Mouse (Mus musculus) hindbrain, embryonic 12.5 days (tissue): ENCODE results near the gene Crocc. TPM values are rescaled to one million over a fixed set of nuclear protein-coding genes. Genes with fewer than 3 reads are reported as not detected.

Source experiments
- ATAC-seq: fragments of 200-750 bp; cut with Nextera tagmentation; 2 replicates; pipeline ENCODE4 v1.8.0; 2017; ENCODE audit warnings: moderate TSS enrichment; ENCODE audit not compliant: low FRiP score
- H3K27ac ChIP-seq: fragments of 300-500 bp; sonication (generic); 2 replicates; pipeline ENCODE4 v1.5.1; 2016; ENCODE audit warnings: mild to moderate bottlenecking
- H3K27me3 ChIP-seq: fragments of 300-500 bp; sonication (generic); 2 replicates; pipeline ENCODE4 v1.6.1; 2016; ENCODE audit warnings: mild to moderate bottlenecking
- H3K36me3 ChIP-seq: fragments of 300-500 bp; sonication (generic); 2 replicates; pipeline ENCODE4 v1.6.1; 2016; ENCODE audit warnings: mild to moderate bottlenecking
- H3K4me1 ChIP-seq: fragments of 300-500 bp; sonication (generic); 2 replicates; pipeline ENCODE4 v1.6.1; 2016
- H3K4me2 ChIP-seq: fragments of 300-500 bp; sonication (generic); replicated peaks from 2 replicates; pipeline ENCODE4 v1.6.1; 2016; ENCODE audit warnings: mild to moderate bottlenecking
- H3K4me3 ChIP-seq: fragments of 300-500 bp; sonication (generic); 2 replicates; pipeline ENCODE4 v1.5.1; 2016; ENCODE audit warnings: mild to moderate bottlenecking
- H3K9ac ChIP-seq: fragments of 300-500 bp; sonication (generic); 2 replicates; pipeline ENCODE4 v1.6.1; 2016; ENCODE audit warnings: mild to moderate bottlenecking, moderate library complexity
- H3K9me3 ChIP-seq: fragments of 300-500 bp; sonication (generic); replicated peaks from 2 replicates; pipeline ENCODE4 v1.6.1; 2016; ENCODE audit warnings: mild to moderate bottlenecking
- WGBS: fragments of 180-500 bp; shearing (Covaris S2); methylation state at CpG from one replicate; pipeline ENCODE4 v1.1.7; 2016; 5-methylcytosine and 5-hydroxymethylcytosine counted together
- polyA plus RNA-seq: library from polyadenylated mRNA; unstranded; fragments of >200 nt; fragmentation: Nextera tagmentation; extraction: Ambion mirVana; gene quantifications from 2 replicates; pipeline ENCODE4 v1.2.1, GENCODE M21; 2016

Gene Crocc
- 13.2 and 14.1 TPM in 2 replicates for polyA plus RNA-seq

DNA sequence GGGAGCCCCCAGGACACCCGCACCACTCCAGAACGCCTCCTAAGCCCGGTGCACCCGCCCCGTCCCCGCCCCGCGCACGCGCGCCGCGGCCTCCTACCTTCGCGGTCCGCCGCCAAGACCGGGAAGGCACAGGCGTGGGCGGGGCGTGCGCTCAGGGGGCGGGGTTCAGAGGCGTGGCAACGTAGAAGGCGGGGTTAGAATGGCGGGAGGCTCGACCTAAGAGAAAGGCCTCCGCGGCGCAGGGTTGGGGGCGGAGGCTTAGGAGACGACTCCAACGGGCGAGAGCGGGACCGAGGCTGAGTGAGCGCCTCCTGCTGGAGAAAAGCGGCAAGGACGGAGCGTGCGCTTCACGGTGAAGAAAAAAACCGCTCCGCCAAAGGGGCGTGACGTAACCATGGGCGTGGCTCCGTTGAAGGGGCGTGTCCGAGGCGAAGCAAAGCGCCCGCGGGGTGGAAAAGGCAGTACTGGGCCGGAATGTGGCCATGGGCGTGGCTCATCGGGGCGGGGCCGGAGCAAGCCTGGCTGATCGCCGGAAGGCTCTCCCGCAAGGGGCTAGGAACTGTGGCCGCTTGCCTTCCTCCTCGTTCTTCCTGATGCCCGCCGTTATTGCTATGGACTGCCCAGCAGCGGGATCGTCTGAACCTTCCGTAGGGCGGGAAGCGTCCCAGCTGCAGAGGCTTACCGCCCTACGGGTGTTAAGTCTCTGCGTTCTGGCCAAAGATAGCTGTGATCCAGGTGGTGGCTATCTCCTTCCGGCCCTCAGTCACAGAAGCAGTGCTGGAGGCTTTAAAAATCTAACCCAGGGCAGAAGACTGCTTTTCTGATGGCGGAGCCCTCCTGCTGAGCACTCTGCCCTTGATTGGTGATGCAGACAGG is at the start of gene Crocc:
Gene Crocc (minus strand): TSS at position 125 of the 876 bp plus-strand sequence.
- peak within 1 kb of the TSS; percentile 85 for H3K9ac ChIP-seq
- WGBS: under 1% methylated on average over 77 of the region's 77 CpGs
- H3K9me3 ChIP-seq: no peaks in the 10 kb centered on the region
- peak within 1 kb of the TSS; percentile 77 for H3K4me2 ChIP-seq
- peaks cover 13% of the 10 kb centered on the region; the same call in 1 of the 2 replicates for H3K36me3 ChIP-seq
- peak within 1 kb of the TSS; percentile 92 for H3K27ac ChIP-seq
- H3K4me1 ChIP-seq: peaks cover 20% of the 10 kb centered on the region
- H3K27me3 ChIP-seq: no peaks in the 10 kb centered on the region
- ATAC-seq: peak; percentile 95
- peak within 1 kb of the TSS; percentile 68 for H3K4me3 ChIP-seq

DNA sequence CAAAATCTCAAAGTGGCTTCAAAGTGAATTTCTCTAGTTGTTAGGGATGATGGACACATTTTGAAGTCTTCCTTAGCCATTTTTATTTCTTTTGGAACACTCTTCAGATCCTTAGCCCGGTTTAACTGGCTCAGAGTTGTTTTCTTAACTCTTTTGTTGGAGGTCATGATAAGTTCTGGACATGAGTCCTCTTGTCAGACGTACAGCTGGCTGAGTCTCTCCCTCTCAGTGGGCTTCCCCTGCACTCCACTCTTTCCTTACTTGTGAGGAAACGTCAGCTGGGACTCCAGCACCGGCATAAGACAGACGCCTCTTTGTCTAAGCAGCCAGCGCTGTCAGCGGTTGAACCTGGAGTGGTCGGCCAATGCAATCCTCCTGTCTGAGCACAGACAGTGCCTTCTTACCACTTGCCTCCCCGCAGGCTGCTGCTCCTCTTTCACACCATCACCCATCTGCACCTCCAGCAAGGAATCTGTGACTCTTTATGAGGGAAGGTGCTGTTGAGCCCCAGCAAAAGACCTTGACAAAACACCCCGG is 47.9 kb upstream of the Crocc start:
- 43% methylated on average over 10 of the region's 10 CpGs for WGBS

DNA sequence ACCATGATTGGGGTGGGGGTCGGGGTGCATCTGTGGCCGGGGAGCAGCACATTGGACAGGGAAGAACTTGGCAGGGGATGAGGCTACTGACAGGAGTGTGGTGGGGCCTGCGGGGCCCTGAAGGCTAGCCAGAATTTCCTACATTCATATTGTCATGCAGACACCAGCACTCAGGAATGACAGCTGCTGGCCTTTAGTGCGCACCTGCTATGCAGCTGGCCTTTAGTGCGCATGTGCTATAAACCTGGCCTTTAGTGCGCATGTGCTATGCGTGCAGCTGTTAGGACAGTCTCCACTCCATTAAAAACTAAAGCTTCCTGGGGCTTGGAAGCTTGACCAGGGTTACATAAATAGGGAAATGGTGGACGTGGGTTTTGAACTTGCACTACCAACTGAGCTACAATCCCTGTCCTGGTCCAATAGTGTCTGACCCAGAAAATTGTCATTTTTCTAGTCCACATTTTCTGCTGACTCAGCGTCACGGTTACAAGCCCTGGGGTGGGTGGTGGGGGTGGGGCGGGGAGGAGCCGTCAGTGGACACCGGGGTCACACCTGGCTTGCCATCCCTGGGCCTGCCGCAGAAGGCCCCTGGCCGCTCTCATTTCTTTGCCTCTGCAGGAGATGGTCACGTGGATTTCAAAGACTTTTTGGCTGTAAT is 46.3 kb upstream of the Crocc start:
- Histone ChIP-seq H3K9me3 (peaks cover 7% of the 10 kb centered on the region; the same call in 1 of the 2 replicates), H3K36me3 (peaks cover 20% of the 10 kb centered on the region), H3K4me1 (no peaks in the 10 kb centered on the region), H3K9ac (0 out of 2 replicates have a peak overlapping the region, but pooled peaks have one; percentile 4), H3K27me3 (no peaks in the 10 kb centered on the region), H3K4me2 (no peak overlapping the region), H3K4me3 (no peak overlapping the region), H3K27ac (no peak overlapping the region)
- no peak for ATAC-seq
- WGBS: 77% methylated on average over 16 of the region's 16 CpGs

More for the DNA sequence above, 47.9 kb upstream of the Crocc start:
- Histone ChIP-seq H3K4me2 (no peak overlapping the region), H3K4me3 (no peak overlapping the region), H3K4me1 (no peaks in the 10 kb centered on the region), H3K9me3 (peaks cover 7% of the 10 kb centered on the region; the same call in 1 of the 2 replicates), H3K27me3 (no peaks in the 10 kb centered on the region), H3K27ac (peak overlapping the region; percentile 23; the same call in 1 of the 2 replicates), H3K36me3 (peaks cover 35% of the 10 kb centered on the region), H3K9ac (no peak overlapping the region)
- ATAC-seq: no peak

DNA sequence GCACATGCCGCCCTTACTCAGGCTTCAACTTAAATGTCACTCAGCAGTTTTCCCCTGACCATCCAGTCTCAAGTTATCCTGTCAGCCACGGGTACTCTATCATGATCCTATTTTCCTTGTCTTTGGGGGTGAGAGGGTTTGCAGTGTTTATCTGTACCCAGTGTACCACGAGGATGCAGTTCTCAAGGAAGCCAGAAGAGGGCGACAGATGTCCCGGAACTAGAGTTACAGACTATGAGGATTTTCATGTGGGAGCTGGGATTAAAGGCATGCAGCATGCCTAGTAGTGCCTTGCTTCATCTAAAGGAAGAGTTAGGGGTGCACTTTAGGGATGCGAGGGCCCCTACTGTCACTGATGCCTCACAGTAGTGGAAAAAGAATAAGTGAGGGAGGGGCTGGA is 41.5 kb upstream of the Crocc start:
- H3K9ac ChIP-seq: no peak overlapping the region
- WGBS: 65% methylated on average over 6 of the region's 6 CpGs
- H3K4me2 ChIP-seq: no peak overlapping the region
- H3K4me1 ChIP-seq: 0 out of 2 replicates have a peak, but pooled peaks cover under 1% of the 10 kb centered on the region
- no peak overlapping the region for H3K4me3 ChIP-seq
- no peak overlapping the region for H3K27ac ChIP-seq
- no peaks in the 10 kb centered on the region for H3K9me3 ChIP-seq
- ATAC-seq: no peak
- no peaks in the 10 kb centered on the region for H3K36me3 ChIP-seq
- H3K27me3 ChIP-seq: no peaks in the 10 kb centered on the region

DNA sequence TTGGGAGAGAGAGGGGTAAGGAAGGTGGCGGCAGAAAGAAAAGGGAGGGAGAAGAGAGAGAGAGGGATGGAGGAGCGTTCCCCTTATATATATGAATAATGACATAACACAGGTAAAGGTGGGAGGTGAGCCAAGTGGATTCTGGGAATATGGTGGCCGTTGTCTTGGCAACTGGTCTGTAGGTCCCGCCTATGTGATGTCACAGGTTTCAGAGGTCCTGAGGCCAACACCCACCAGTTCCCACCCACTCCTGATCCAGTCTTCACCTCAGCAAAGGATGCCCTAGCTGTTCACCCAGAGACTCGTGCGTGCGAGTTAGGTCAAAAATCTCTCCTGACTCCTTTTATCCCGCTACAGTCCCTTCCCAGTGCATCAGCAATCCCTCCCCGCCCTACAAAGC is 40.9 kb upstream of the Crocc start:
- Histone ChIP-seq H3K27me3 (no peaks in the 10 kb centered on the region), H3K4me2 (no peak overlapping the region), H3K36me3 (no peaks in the 10 kb centered on the region), H3K27ac (no peak overlapping the region), H3K4me3 (no peak overlapping the region), H3K9ac (no peak overlapping the region), H3K9me3 (no peaks in the 10 kb centered on the region), H3K4me1 (peaks cover 3% of the 10 kb centered on the region; the same call in 1 of the 2 replicates)
- no peak for ATAC-seq
- 90% methylated on average over 9 of the region's 9 CpGs for WGBS

DNA sequence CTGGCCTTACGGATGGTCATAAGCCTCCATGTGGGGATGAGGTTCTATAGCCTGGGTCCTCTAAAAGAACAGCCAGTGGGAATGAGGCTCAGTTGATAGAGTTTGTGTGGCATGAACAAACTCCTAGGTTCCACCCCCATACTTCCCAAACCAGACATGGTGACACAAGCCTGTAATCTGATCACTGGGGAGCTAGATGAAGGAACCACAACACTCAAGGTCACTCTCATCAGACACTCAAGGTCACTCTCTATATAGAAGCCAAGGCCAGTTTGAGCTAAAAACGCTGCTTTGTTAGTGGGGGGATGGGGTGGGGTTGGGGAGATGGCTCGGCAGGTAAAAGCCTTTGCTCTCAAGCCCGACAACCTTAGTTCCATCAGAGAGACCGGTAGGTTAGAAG is 39.6 kb upstream of the Crocc start:
- H3K27ac ChIP-seq: no peak overlapping the region
- no peak overlapping the region for H3K4me2 ChIP-seq
- no peaks in the 10 kb centered on the region for H3K9me3 ChIP-seq
- H3K4me1 ChIP-seq: peaks cover 3% of the 10 kb centered on the region; the same call in 1 of the 2 replicates
- no peak for ATAC-seq
- WGBS: 73% methylated on average over 5 of the region's 5 CpGs
- H3K36me3 ChIP-seq: no peaks in the 10 kb centered on the region
- no peak overlapping the region for H3K9ac ChIP-seq
- no peaks in the 10 kb centered on the region for H3K27me3 ChIP-seq
- no peak overlapping the region for H3K4me3 ChIP-seq

- H3K27ac ChIP-seq: no peak overlapping the region
- peaks cover 3% of the 10 kb centered on the region; the same call in 1 of the 2 replicates for H3K4me1 ChIP-seq
- ATAC-seq: no peak
- no peak overlapping the region for H3K9ac ChIP-seq
- H3K36me3 ChIP-seq: no peaks in the 10 kb centered on the region
- H3K9me3 ChIP-seq: no peaks in the 10 kb centered on the region
- WGBS: 87% methylated on average over 4 of the region's 4 CpGs
- no peak overlapping the region for H3K4me3 ChIP-seq
- no peaks in the 10 kb centered on the region for H3K27me3 ChIP-seq
- no peak overlapping the region for H3K4me2 ChIP-seq
Observed at GRCm38 (mm10) chr4:141098935-141099334, 38.6 kb upstream of the Crocc start.

GRCm38 (mm10) chr4:141096710-141097109 is 36.4 kb upstream of the Crocc start:
- 14% methylated on average over 9 of the region's 9 CpGs for WGBS

DNA sequence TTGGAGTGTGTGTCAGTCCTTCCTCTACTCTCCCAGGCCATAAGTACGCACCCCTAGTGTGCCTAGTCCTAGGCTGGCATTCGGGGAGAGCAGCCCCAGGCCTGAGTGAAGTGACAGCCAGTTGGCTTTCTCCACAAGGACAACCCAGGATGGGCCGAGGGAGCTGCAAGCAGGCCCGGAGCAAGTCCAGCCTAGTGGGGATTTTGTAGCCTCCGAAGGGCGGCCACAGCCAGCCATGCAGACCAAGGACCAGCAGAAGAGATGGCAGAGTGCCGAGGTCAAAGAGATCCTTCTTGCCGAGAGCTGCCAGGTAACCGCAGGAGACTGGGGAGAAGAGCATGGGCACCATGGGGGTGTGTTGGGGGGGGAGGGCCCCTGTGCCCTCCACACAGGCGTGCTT is 34.7 kb upstream of the Crocc start:
- H3K4me1 ChIP-seq: peaks cover 3% of the 10 kb centered on the region; the same call in 1 of the 2 replicates
- 0 out of 2 replicates have a peak, but pooled peaks cover 2% of the 10 kb centered on the region for H3K27me3 ChIP-seq
- no peak overlapping the region for H3K27ac ChIP-seq
- H3K4me3 ChIP-seq: no peak overlapping the region
- no peaks in the 10 kb centered on the region for H3K36me3 ChIP-seq
- H3K9ac ChIP-seq: no peak overlapping the region
- no peak overlapping the region for H3K4me2 ChIP-seq
- WGBS: 84% methylated on average over 10 of the region's 10 CpGs
- H3K9me3 ChIP-seq: no peaks in the 10 kb centered on the region
- no peak for ATAC-seq

More at GRCm38 (mm10) chr4:141096710-141097109, 36.4 kb upstream of the Crocc start:
- no peak for ATAC-seq
- no peak overlapping the region for H3K9ac ChIP-seq
- no peaks in the 10 kb centered on the region for H3K27me3 ChIP-seq
- H3K4me1 ChIP-seq: peaks cover 3% of the 10 kb centered on the region; the same call in 1 of the 2 replicates
- no peak overlapping the region for H3K4me3 ChIP-seq
- H3K36me3 ChIP-seq: no peaks in the 10 kb centered on the region
- no peak overlapping the region for H3K27ac ChIP-seq
- H3K9me3 ChIP-seq: no peaks in the 10 kb centered on the region
- H3K4me2 ChIP-seq: no peak overlapping the region

DNA sequence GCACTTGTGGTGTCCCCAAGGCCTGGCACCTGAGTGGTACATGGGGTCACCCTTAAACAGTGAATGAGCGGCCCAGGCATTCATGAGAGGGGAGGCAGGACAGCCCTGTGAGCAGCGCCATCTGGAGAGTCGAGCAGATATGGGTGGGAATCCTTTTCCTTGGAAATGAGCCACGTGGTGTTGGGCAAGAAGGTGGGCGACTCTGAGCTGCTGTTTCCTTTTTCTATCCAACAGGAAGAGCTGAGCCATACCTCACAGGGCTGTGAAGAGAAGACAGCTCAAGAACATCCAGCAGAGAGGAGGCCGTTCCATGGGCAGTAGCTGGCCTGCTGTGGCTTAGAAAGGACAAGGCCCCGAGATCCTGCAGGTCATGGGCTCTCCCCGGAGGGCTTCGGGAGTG is 28.4 kb upstream of the Crocc start:
- H3K27ac ChIP-seq: no peak overlapping the region
- H3K4me3 ChIP-seq: no peak overlapping the region
- H3K9me3 ChIP-seq: no peaks in the 10 kb centered on the region
- H3K4me1 ChIP-seq: no peaks in the 10 kb centered on the region
- H3K4me2 ChIP-seq: no peak overlapping the region
- WGBS: 73% methylated on average over 9 of the region's 9 CpGs
- ATAC-seq: no peak
- H3K9ac ChIP-seq: no peak overlapping the region
- H3K27me3 ChIP-seq: 0 out of 2 replicates have a peak, but pooled peaks cover 2% of the 10 kb centered on the region
- H3K36me3 ChIP-seq: no peaks in the 10 kb centered on the region

DNA sequence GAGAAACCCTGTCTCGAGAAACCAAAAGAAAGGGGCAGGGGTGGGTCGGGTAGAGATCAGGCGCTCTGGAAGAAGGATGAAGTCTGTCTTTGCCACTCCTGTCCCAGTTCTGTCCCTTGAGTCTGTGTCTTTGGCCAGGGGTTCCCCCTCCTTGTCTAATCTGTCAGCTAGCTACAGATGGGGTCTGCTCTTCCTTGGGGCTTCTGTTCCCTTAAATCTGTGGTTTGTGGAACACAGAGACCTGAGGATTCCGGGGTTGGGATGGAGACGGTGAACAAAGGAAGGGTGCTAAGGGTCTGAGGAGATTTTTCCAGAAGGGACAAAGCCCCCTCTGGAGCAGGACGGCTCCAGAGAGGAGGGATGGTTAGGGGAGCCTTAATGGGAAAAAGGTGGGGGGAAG is 27.7 kb upstream of the Crocc start, which contains the start of gene Spata21:
Gene Spata21 (plus strand): TSS at position 301 of the 400 bp plus-strand sequence.
- no peak within 1 kb of the TSS for H3K4me2 ChIP-seq
- 74% methylated on average over 6 of the region's 6 CpGs for WGBS
- no peak within 1 kb of the TSS for H3K27ac ChIP-seq
- no peaks in the 10 kb centered on the region for H3K4me1 ChIP-seq
- no peaks in the 10 kb centered on the region for H3K36me3 ChIP-seq
- H3K9me3 ChIP-seq: no peaks in the 10 kb centered on the region
- no peak within 1 kb of the TSS for H3K9ac ChIP-seq
- no peak within 1 kb of the TSS for H3K4me3 ChIP-seq
- no peak for ATAC-seq
- 0 out of 2 replicates have a peak, but pooled peaks cover 2% of the 10 kb centered on the region for H3K27me3 ChIP-seq

GRCm38 (mm10) chr4:141086862-141087261 is 26.5 kb upstream of the Crocc start:
- Histone ChIP-seq H3K9me3 (no peaks in the 10 kb centered on the region), H3K4me1 (no peaks in the 10 kb centered on the region), H3K36me3 (no peaks in the 10 kb centered on the region), H3K27me3 (0 out of 2 replicates have a peak, but pooled peaks cover 2% of the 10 kb centered on the region), H3K4me3 (no peak overlapping the region), H3K4me2 (no peak overlapping the region), H3K27ac (no peak overlapping the region), H3K9ac (no peak overlapping the region)
- no peak for ATAC-seq
- WGBS: 83% methylated on average over 10 of the region's 10 CpGs
